Mouse (Mus musculus): ENCODE measurements around the gene Faf1. TPM values are rescaled to one million over a fixed set of nuclear protein-coding genes. Genes with fewer than 3 reads are reported as not detected.

Faf1 gene
- polyA plus RNA-seq (2015; fragmentation: Nextera tagmentation; extraction: Ambion mirVana): 16.0 and 17.0 TPM in 2 replicates

DNA sequence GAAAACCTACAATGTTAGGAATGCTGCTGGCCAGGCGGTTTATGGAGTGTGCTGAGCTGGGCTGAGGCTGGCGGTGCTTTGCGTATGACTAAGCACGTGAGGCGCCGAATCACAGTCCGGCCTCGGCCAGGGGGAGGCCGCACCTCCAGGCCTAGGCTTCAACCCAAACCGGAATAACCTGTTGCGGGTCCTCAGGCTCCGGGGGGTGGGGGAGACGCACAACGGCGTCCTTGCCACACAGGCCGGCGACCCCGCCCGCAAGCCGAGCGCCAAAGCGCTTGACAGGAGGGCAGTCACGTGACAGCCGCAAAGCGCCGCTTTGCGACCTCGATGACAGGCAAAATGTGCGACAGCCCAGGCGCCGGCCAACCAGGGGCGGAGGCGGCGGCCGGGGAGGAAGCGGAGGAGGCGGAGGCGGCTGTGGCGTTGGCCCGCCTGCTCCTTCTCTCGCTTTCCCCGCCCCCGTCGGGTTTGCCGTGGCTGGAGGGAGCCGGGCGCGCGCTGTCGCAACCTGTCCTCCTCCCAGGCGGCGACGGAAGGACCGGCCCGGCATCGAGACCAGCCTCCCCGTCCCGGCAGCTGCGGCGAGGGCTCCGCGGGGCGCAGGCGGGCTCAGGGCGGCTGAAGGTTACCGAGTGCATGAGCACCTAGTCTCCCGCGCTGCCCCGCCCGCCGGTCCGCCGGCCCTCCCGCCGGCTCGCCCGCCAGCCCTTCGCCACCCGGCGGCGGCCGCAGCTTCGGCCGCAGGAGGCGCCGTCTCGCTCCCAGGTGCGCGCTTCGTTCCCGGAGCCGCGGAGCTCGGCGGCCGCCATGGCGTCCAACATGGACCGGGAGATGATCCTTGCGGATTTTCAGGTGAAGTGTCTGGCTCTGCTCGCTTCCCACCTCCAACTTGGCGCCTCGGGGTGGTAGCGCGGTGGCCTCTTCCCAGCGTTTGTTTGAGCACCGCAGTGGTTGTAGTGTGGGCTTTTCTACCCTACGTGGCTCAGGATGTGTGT, at the start of gene Faf1:
Gene Faf1, plus strand, starts transcription at position 371 of the 998 bp plus-strand sequence.
- Histone ChIP-seq H3K36me3 (ENCODE audit: control insufficient read depth, insufficient read depth, low read length) (no peaks in the 10 kb centered on the region), H3K4me1 (ENCODE audit: control insufficient read depth, insufficient read depth, low read length) (peaks cover 4% of the 10 kb centered on the region; the same call in 1 of the 2 replicates), H3K9ac (ENCODE audit: low read length) (peak within 1 kb of the TSS; percentile 89), H3K9me3 (replicated peaks; ENCODE audit: control insufficient read depth, low read length) (no peaks in the 10 kb centered on the region), H3K27me3 (ENCODE audit: control insufficient read depth, insufficient read depth, low read length) (no peaks in the 10 kb centered on the region), H3K4me3 (replicated peaks; ENCODE audit: low read length) (peak within 1 kb of the TSS; percentile 71), H3K27ac (ENCODE audit: low read length) (peak within 1 kb of the TSS; percentile 97), H3K4me2 (ENCODE audit: low read depth, low read length) (peak within 1 kb of the TSS; percentile 74)
- ATAC-seq (ENCODE audit: insufficient read depth, low FRiP score): peak; percentile 97
- under 1% methylated on average over 91 of the region's 107 CpGs for whole genome bisulfite sequencing

DNA sequence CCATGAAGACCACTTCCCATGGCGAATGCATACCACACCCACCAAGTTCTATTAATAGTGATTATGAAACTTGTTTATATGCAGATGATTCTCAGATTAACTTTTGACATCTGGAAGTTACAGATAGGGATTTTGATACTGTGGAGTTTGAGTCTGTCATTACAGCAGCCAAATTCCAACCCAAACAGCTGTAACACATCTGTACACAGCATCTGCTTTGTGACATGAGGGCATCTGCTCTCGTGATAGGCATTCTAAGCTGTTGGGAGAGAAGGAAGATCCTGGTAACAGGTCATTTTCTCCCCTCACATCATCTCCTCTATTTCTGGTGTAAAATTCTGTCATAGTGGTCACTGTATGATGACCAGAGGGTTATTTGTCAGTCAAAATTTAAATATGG, 46.2 kb upstream of the Faf1 start:
- 47% methylated on average over 2 of the region's 2 CpGs for WGBS
- H3K27ac ChIP-seq (ENCODE audit: low read length): no peak overlapping the region

DNA sequence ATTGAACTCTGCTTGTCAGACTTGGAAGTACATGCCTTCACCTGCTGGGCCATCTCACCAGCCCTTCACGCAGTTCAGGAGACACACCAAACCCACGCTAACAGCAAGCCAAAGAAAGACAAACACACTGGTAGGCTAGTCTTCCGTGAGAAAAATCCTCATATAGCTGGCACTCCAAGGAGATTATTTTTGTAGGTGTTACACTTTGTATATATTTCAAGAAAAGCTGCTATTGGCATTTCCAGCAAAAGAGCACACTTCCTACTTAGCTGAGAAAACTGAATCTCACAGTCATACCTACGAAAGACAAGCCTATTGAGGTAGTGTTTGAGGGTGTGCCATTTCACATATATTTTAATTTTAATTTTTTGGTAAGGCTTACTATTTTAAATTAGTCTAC, 45.4 kb upstream of the Faf1 start:
- H3K4me1 ChIP-seq (ENCODE audit: control insufficient read depth, insufficient read depth, low read length): no peaks in the 10 kb centered on the region
- H3K36me3 ChIP-seq (ENCODE audit: control insufficient read depth, insufficient read depth, low read length): no peaks in the 10 kb centered on the region
- WGBS: 71% methylated on average over 4 of the region's 4 CpGs
- H3K9ac ChIP-seq (ENCODE audit: low read length): no peak overlapping the region
- H3K4me2 ChIP-seq (ENCODE audit: low read depth, low read length): no peak overlapping the region
- H3K27ac ChIP-seq (ENCODE audit: low read length): no peak overlapping the region
- no peak overlapping the region for H3K4me3 ChIP-seq (replicated peaks; ENCODE audit: low read length)
- ATAC-seq (ENCODE audit: insufficient read depth, low FRiP score): no peak
- H3K9me3 ChIP-seq (replicated peaks; ENCODE audit: control insufficient read depth, low read length): no peaks in the 10 kb centered on the region
- no peaks in the 10 kb centered on the region for H3K27me3 ChIP-seq (ENCODE audit: control insufficient read depth, insufficient read depth, low read length)

More for the DNA sequence above, 46.2 kb upstream of the Faf1 start:
- Histone ChIP-seq H3K9ac (ENCODE audit: low read length) (no peak overlapping the region), H3K4me3 (replicated peaks; ENCODE audit: low read length) (no peak overlapping the region), H3K9me3 (replicated peaks; ENCODE audit: control insufficient read depth, low read length) (no peaks in the 10 kb centered on the region), H3K4me1 (ENCODE audit: control insufficient read depth, insufficient read depth, low read length) (no peaks in the 10 kb centered on the region), H3K4me2 (ENCODE audit: low read depth, low read length) (no peak overlapping the region), H3K27me3 (ENCODE audit: control insufficient read depth, insufficient read depth, low read length) (no peaks in the 10 kb centered on the region), H3K36me3 (ENCODE audit: control insufficient read depth, insufficient read depth, low read length) (no peaks in the 10 kb centered on the region)
- no peak for ATAC-seq (ENCODE audit: insufficient read depth, low FRiP score)

DNA sequence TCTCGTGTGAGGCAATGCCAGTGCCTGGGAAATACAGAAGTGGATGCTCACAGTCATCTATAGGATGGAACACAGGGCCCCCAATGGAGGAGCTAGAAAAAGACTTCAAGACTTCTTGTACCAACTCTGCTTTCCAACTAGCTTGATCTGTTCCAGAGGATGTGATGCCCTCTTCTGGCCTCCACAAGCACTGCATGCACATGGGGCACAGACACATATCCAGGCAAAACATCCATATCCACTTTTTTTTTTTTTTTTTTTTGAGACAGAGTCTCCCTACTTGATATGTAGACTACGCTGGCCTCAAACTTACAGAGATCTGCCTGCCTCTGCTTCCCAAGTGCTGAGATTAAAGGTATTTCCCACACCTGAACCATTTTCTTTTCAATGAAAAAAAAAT, 41.4 kb upstream of the Faf1 start:
- no peak for ATAC-seq (ENCODE audit: insufficient read depth, low FRiP score)

DNA sequence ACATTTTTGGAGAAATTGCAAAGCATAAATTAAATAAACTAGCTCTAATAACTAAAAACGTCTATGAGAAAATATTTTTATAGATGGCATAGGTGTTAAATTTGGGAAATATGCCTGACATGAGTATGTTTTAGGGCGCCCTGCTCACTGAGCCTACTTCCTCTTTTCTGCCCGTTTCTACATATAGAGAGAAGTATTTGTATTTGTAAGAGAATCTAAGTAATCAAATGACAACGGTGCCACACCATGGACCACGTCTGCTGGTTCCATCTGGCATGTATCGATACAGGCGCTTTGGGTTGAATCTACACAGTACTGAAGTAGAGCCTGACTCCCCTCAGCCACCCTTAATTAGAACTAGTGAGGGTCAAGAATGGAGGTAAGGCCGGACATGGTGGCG, 37.0 kb upstream of the Faf1 start:
- H3K9me3 ChIP-seq (replicated peaks; ENCODE audit: control insufficient read depth, low read length): no peaks in the 10 kb centered on the region
- no peak overlapping the region for H3K4me3 ChIP-seq (replicated peaks; ENCODE audit: low read length)
- H3K27me3 ChIP-seq (ENCODE audit: control insufficient read depth, insufficient read depth, low read length): no peaks in the 10 kb centered on the region
- no peak overlapping the region for H3K9ac ChIP-seq (ENCODE audit: low read length)
- H3K36me3 ChIP-seq (ENCODE audit: control insufficient read depth, insufficient read depth, low read length): no peaks in the 10 kb centered on the region
- H3K4me2 ChIP-seq (ENCODE audit: low read depth, low read length): no peak overlapping the region
- ATAC-seq (ENCODE audit: insufficient read depth, low FRiP score): no peak
- no peaks in the 10 kb centered on the region for H3K4me1 ChIP-seq (ENCODE audit: control insufficient read depth, insufficient read depth, low read length)
- H3K27ac ChIP-seq (ENCODE audit: low read length): no peak overlapping the region
- WGBS: 85% methylated on average over 9 of the region's 9 CpGs

More for the DNA sequence above, 41.4 kb upstream of the Faf1 start:
- H3K4me1 ChIP-seq (ENCODE audit: control insufficient read depth, insufficient read depth, low read length): no peaks in the 10 kb centered on the region
- H3K27ac ChIP-seq (ENCODE audit: low read length): no peak overlapping the region
- no peaks in the 10 kb centered on the region for H3K27me3 ChIP-seq (ENCODE audit: control insufficient read depth, insufficient read depth, low read length)
- H3K9me3 ChIP-seq (replicated peaks; ENCODE audit: control insufficient read depth, low read length): no peaks in the 10 kb centered on the region
- 92% methylated on average over 2 of the region's 2 CpGs for WGBS
- H3K9ac ChIP-seq (ENCODE audit: low read length): no peak overlapping the region
- no peak overlapping the region for H3K4me3 ChIP-seq (replicated peaks; ENCODE audit: low read length)
- no peak overlapping the region for H3K4me2 ChIP-seq (ENCODE audit: low read depth, low read length)
- H3K36me3 ChIP-seq (ENCODE audit: control insufficient read depth, insufficient read depth, low read length): no peaks in the 10 kb centered on the region

DNA sequence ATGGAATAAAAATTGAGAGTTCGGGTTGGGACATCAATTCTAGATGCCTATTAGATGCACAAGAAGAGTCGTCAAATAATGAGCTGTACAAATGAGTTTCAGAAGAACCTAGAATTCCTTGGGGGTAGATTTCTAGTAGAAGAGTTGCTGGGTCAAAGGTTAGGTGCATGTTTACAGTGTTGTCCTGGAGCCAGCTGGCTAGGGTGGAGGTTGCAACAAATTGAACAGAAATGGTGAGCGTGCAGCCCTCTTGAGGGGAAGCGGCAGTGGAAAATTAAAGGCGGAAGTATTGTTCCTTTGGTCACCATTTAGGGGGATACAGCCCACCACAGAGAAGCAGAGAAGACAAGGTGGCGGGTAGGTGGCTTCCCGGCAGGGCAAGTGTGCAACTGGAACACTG, 36.2 kb upstream of the Faf1 start:
- no peak overlapping the region for H3K4me3 ChIP-seq (replicated peaks; ENCODE audit: low read length)
- no peak overlapping the region for H3K9ac ChIP-seq (ENCODE audit: low read length)
- H3K27me3 ChIP-seq (ENCODE audit: control insufficient read depth, insufficient read depth, low read length): no peaks in the 10 kb centered on the region
- no peaks in the 10 kb centered on the region for H3K36me3 ChIP-seq (ENCODE audit: control insufficient read depth, insufficient read depth, low read length)
- H3K4me1 ChIP-seq (ENCODE audit: control insufficient read depth, insufficient read depth, low read length): no peaks in the 10 kb centered on the region
- 76% methylated on average over 7 of the region's 7 CpGs for WGBS
- no peaks in the 10 kb centered on the region for H3K9me3 ChIP-seq (replicated peaks; ENCODE audit: control insufficient read depth, low read length)
- H3K4me2 ChIP-seq (ENCODE audit: low read depth, low read length): no peak overlapping the region
- no peak overlapping the region for H3K27ac ChIP-seq (ENCODE audit: low read length)
- ATAC-seq (ENCODE audit: insufficient read depth, low FRiP score): no peak

DNA sequence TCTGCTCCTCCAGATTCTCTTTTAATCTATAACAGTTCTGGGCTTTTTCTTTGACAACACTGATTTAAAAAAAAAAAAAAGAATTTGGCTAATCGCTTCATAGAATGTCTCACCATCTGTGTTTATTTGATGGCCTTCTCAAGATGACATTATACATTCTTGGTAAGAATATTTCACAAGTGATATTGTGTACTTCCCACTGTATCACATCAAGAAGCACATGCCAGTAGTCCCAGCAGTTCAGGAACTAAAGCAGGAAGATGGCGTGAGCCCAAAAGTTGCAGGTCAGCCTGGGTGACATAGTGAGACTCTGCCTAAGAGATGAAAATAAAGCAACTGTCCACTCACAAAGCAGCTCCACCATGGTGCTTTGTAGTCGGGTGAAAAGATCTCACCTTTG, 34.9 kb upstream of the Faf1 start:
- 77% methylated on average over 3 of the region's 3 CpGs for WGBS
- ATAC-seq (ENCODE audit: insufficient read depth, low FRiP score): no peak
- Histone ChIP-seq H3K4me3 (replicated peaks; ENCODE audit: low read length) (no peak overlapping the region), H3K4me1 (ENCODE audit: control insufficient read depth, insufficient read depth, low read length) (no peaks in the 10 kb centered on the region), H3K27me3 (ENCODE audit: control insufficient read depth, insufficient read depth, low read length) (no peaks in the 10 kb centered on the region), H3K9me3 (replicated peaks; ENCODE audit: control insufficient read depth, low read length) (no peaks in the 10 kb centered on the region), H3K4me2 (ENCODE audit: low read depth, low read length) (no peak overlapping the region), H3K36me3 (ENCODE audit: control insufficient read depth, insufficient read depth, low read length) (no peaks in the 10 kb centered on the region), H3K27ac (ENCODE audit: low read length) (no peak overlapping the region), H3K9ac (ENCODE audit: low read length) (no peak overlapping the region)

DNA sequence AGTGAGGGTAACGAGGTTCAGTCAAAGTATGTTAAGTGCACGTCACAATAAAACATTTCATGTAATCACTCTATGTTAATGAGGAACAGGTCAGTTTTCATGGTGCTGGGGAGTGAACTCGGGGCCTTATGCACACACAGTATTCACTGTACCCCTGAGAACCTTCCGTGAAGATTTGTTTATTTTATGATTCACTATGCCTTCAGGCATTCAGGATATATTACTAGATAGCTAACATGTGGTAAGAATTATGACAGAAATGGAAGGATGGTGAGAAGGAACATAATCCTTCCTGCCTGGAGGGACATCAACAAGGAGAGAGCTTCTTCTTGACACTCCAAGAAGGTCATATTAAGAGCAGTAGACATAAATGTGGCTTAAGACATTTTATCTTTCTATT, 29.1 kb upstream of the Faf1 start:
- Histone ChIP-seq H3K36me3 (ENCODE audit: control insufficient read depth, insufficient read depth, low read length) (no peaks in the 10 kb centered on the region), H3K27me3 (ENCODE audit: control insufficient read depth, insufficient read depth, low read length) (no peaks in the 10 kb centered on the region), H3K4me2 (ENCODE audit: low read depth, low read length) (no peak overlapping the region), H3K9me3 (replicated peaks; ENCODE audit: control insufficient read depth, low read length) (no peaks in the 10 kb centered on the region), H3K4me3 (replicated peaks; ENCODE audit: low read length) (no peak overlapping the region), H3K27ac (ENCODE audit: low read length) (no peak overlapping the region), H3K9ac (ENCODE audit: low read length) (no peak overlapping the region), H3K4me1 (ENCODE audit: control insufficient read depth, insufficient read depth, low read length) (no peaks in the 10 kb centered on the region)
- WGBS: 62% methylated on average over 4 of the region's 4 CpGs
- no peak for ATAC-seq (ENCODE audit: insufficient read depth, low FRiP score)

DNA sequence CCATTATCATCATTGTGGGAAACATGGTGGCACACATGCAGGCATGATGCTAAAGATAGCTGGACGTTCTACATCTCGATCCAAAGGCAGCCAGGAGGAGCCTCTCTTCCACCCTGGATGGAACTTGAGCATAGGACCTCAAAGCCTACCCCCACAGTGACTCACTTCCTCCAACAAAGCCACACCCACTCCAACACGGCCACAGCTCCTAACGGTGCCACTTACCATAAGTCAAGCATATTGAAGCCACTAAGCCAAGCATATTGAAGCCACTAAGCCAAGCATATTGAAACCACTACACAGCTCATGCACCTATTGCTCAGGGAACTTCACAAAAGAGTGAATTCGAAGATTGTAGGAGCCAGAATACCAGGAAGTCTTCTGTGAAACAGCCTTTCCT, 27.1 kb upstream of the Faf1 start:
- Histone ChIP-seq H3K36me3 (ENCODE audit: control insufficient read depth, insufficient read depth, low read length) (no peaks in the 10 kb centered on the region), H3K4me1 (ENCODE audit: control insufficient read depth, insufficient read depth, low read length) (no peaks in the 10 kb centered on the region), H3K4me2 (ENCODE audit: low read depth, low read length) (no peak overlapping the region), H3K9me3 (replicated peaks; ENCODE audit: control insufficient read depth, low read length) (no peaks in the 10 kb centered on the region), H3K4me3 (replicated peaks; ENCODE audit: low read length) (no peak overlapping the region), H3K27ac (ENCODE audit: low read length) (no peak overlapping the region), H3K9ac (ENCODE audit: low read length) (no peak overlapping the region), H3K27me3 (ENCODE audit: control insufficient read depth, insufficient read depth, low read length) (no peaks in the 10 kb centered on the region; the same call in 1 of the 2 replicates)
- no peak for ATAC-seq (ENCODE audit: insufficient read depth, low FRiP score)
- 71% methylated on average over 5 of the region's 5 CpGs for WGBS

All from stomach, embryonic 16.5 days (tissue).